Mouse (Mus musculus): ENCODE measurements around the gene Gns. TPM values are rescaled to one million over a fixed set of nuclear protein-coding genes. Genes with fewer than 3 reads are reported as not detected.

Gene Gns
- polyA plus RNA-seq, 1 experiment from 2014 or later, result 36.9 TPM

DNA sequence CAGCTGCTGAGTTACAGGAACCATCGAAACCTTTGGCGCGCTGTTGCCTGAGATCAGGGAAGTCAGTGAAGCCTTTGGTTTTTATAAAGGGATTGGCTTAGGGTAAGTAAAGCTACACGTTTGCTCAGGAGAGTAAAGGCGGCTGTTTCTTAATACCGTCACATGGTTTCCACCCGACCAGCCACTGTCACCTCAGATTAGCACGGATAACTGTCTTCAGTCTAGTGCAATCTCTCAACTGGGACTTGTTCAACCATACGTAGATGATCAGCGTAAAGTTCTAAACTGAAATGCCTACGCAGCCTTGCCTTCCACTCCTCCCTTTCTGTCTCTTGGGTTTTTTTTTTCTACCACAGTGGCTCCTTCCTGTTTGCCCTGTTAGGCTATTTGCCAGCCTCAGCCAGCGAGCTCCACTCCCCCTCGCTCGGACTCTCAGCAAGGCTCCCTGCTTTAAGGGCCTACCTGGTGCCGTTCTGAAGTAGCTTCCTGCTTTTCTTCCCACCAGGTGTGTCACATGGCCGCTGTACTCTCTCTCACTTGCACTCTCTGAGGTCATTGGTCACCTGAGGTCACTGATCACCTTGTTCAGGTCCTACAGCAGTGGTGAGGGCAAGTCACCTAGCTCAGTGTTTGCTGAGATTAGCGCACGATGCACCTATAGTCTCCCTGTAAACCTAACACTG, 4.0 kb downstream of the Gns start:
- H3K27me3 ChIP-seq, result no peaks in the 10 kb centered on the region
- H3K9me3 ChIP-seq, result no peaks in the 10 kb centered on the region
- H3K9ac ChIP-seq (replicated peaks), result no peak overlapping the region
- ATAC-seq, result no peak
- no peak overlapping the region for H3K4me3 ChIP-seq (replicated peaks)
- WGBS, result 80% methylated on average over 18 of the region's 18 CpGs
- H3K36me3 ChIP-seq, result peaks cover 36% of the 10 kb centered on the region
- H3K4me2 ChIP-seq (replicated peaks), result no peak overlapping the region
- no peak overlapping the region for H3K27ac ChIP-seq
- H3K4me1 ChIP-seq (replicated peaks), result peaks cover 21% of the 10 kb centered on the region

DNA sequence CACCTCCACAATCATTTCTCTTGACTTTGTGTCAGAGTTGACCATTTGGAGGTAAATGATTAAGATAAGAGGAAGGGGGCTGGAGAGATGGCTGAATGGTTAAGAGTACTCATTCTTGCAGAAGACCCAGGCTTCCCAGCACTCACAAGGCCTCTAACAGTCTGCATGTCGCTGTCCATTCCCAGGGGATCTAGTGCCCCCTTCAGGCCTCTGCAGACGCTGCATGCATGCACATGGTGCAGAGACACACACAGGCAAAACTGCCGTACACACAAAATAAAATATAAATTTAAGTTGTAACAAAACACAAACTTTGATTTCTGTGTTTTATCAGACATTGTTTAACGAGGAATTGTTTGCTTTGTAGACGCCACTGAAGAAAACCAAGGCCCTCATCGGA, 5.9 kb downstream of the Gns start:
- no peaks in the 10 kb centered on the region for H3K9me3 ChIP-seq
- H3K4me1 ChIP-seq (replicated peaks), result peaks cover 11% of the 10 kb centered on the region
- ATAC-seq, result no peak
- no peak overlapping the region for H3K27ac ChIP-seq
- H3K4me3 ChIP-seq (replicated peaks), result no peak overlapping the region
- H3K9ac ChIP-seq (replicated peaks), result no peak overlapping the region
- peaks cover 55% of the 10 kb centered on the region for H3K36me3 ChIP-seq
- no peak overlapping the region for H3K4me2 ChIP-seq (replicated peaks)
- no peaks in the 10 kb centered on the region for H3K27me3 ChIP-seq
- 94% methylated on average over 6 of the region's 6 CpGs for WGBS

DNA sequence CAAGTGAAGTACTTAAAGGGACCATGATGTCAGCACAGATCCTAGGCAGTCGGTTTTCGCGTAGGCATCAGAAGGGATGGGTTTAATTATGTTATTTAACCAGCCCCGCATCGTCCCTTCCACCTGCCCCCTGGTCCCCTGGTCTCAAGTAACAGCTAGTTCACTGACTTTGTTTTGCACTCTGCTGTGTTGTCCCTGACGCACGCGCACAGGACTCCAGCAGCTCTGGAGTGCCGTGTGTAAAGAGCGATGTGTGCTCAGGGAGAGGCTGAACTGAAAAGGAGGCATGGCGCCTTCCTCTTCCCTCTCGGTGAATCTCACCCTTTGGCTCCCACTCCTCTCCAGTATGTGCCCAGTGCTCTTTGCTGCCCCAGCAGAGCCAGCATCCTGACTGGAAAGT, 9.1 kb downstream of the Gns start:
- WGBS, result 78% methylated on average over 12 of the region's 12 CpGs
- Histone ChIP-seq H3K4me1 (replicated peaks) (no peaks in the 10 kb centered on the region), H3K4me2 (replicated peaks) (no peak overlapping the region), H3K27ac (no peak overlapping the region), H3K9ac (replicated peaks) (no peak overlapping the region), H3K9me3 (no peaks in the 10 kb centered on the region), H3K4me3 (replicated peaks) (no peak overlapping the region), H3K36me3 (peaks cover 87% of the 10 kb centered on the region), H3K27me3 (no peaks in the 10 kb centered on the region)
- no peak for ATAC-seq

DNA sequence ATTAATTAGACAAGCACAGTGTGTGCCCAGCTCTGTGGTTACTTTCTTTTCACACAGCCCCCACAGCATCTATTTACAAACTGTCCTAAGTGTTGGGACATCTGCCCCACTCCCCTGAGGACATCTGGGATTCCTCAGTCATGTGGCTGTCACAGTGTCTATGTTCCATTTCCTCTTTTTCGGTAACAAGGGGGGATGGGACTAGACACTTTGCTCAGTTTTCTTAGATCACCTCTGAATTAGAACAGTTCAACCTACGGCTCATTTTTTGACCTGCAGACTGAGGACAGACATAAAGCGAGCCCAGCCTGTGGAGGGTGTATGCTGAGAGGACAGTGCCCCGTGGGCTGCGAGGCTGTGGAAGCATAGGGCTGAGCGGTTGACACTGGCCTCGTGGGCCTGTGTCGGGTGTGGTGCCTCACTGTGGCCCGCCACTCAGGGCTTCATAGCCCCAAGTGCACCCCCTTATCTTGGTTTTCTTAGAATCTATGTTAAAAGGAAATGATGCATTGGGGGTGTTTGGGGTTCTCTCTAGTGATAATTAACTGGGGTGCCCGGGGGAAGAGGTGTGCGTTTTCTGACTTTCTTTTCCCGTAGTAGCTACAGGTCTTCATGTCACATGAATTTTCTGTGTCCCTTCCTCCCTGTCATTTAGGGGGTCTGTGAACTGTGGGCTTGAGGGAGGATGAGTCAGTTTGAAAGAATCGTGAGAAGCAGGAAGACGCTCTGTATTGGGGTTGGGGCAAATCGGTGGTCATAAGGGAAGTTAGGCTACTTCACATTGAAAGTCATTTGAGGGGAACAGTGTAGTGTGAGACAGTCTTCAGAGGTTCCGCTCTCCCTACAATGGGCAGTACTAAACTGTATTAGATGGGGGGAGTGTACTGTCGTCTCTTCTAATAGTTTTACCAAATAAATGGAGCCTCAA, 10.1 kb downstream of the Gns start:
- Histone ChIP-seq H3K36me3 (peaks cover 89% of the 10 kb centered on the region), H3K4me3 (replicated peaks) (no peak overlapping the region), H3K4me1 (replicated peaks) (no peaks in the 10 kb centered on the region), H3K9me3 (no peaks in the 10 kb centered on the region), H3K4me2 (replicated peaks) (no peak overlapping the region), H3K27me3 (no peaks in the 10 kb centered on the region), H3K27ac (no peak overlapping the region), H3K9ac (replicated peaks) (no peak overlapping the region)
- ATAC-seq, result no peak
- WGBS, result 93% methylated on average over 17 of the region's 17 CpGs

DNA sequence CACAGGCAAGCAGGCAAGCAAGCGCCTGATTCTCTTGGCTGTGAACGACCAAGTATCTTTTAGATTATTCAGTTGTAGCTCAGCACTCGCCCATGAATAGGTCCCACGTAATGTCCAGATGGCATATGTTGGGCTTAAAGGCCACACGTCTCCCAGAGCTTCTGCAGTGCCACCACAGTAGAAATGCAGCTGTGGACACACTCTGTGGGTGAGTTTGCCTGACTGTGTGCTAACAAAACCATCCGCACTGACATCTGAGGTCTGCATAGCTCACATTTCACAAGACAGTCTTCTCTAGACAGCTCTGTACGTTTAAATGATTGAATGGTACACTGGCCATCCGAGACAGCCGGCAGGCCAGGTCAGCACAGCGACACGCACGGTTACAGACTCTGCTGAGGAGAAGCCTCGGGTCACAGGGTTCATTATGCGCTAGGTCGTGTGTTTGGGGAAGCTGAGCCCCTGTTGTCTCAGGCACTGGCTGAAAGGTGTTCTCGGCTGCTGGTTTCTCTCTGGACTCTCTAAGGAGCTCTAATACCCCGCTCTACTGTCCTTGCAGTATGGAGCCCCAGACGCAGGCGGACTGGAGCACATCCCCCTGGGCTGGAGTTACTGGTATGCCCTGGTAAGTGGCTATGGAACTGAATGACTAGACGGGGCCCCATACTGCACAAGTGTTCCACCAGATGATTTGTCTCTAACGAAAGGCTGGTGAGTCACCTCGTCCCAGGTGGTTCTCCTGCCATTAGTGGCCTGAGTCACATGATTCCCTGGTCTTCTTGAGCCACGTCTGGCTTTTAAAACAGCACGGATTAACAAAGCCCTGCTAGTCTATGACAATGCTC, 11.0 kb downstream of the Gns start:
- no peaks in the 10 kb centered on the region for H3K4me1 ChIP-seq (replicated peaks)
- H3K27me3 ChIP-seq, result no peaks in the 10 kb centered on the region
- no peak overlapping the region for H3K9ac ChIP-seq (replicated peaks)
- H3K4me3 ChIP-seq (replicated peaks), result no peak overlapping the region
- peaks cover 87% of the 10 kb centered on the region for H3K36me3 ChIP-seq
- no peak overlapping the region for H3K27ac ChIP-seq
- no peak for ATAC-seq
- no peak overlapping the region for H3K4me2 ChIP-seq (replicated peaks)
- WGBS, result 85% methylated on average over 24 of the region's 24 CpGs
- H3K9me3 ChIP-seq, result no peaks in the 10 kb centered on the region

DNA sequence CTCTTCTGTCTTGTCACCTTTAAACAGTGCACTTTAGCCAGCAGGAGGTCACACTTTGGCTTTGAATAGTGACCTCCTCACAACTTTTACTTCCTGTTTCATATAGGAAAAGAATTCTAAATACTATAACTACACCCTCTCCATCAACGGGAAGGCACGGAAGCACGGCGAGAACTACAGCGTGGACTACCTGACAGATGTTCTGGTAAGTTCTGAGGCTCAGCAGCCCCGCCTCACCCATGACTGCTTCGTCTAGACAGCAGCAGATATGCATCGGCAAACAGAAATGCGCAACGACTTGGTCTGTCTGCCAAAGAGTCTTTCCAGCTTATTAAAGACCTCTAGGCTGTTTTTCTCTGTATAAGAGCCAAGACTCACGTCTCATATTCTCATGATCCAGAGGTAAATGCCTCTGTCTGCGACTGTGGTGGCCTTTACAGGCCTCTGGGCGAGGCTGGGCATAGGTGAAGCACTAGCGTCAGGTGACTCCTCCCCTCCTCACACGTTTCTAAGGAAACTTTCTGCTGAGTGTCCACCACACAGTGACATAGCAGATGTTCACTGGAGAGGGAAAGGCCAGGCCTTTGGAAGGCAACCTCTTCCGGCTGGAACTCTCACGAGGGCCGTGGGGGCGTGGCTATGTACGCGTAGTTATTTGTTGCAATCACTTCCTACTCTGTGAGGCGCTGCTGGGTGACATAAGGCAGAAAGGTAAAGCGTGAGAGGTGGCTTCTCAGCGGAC, 11.8 kb downstream of the Gns start:
- Histone ChIP-seq H3K27me3 (no peaks in the 10 kb centered on the region), H3K4me2 (replicated peaks) (no peak overlapping the region)

GRCm38 (mm10) chr10:121379387-121379786, 14.5 kb downstream of the Gns start:
- Histone ChIP-seq H3K9me3 (no peaks in the 10 kb centered on the region), H3K9ac (replicated peaks) (no peak overlapping the region), H3K4me1 (replicated peaks) (no peaks in the 10 kb centered on the region), H3K27ac (no peak overlapping the region), H3K27me3 (no peaks in the 10 kb centered on the region), H3K36me3 (peaks cover 98% of the 10 kb centered on the region), H3K4me3 (replicated peaks) (no peak overlapping the region), H3K4me2 (replicated peaks) (no peak overlapping the region)
- ATAC-seq, result no peak
- 99% methylated on average over 3 of the region's 3 CpGs for WGBS

More for the DNA sequence above, 11.8 kb downstream of the Gns start:
- WGBS, result 95% methylated on average over 24 of the region's 24 CpGs
- ATAC-seq, result no peak
- Histone ChIP-seq H3K36me3 (peaks cover 91% of the 10 kb centered on the region), H3K27ac (no peak overlapping the region), H3K4me3 (replicated peaks) (no peak overlapping the region), H3K9ac (replicated peaks) (no peak overlapping the region), H3K9me3 (no peaks in the 10 kb centered on the region), H3K4me1 (replicated peaks) (no peaks in the 10 kb centered on the region)

DNA sequence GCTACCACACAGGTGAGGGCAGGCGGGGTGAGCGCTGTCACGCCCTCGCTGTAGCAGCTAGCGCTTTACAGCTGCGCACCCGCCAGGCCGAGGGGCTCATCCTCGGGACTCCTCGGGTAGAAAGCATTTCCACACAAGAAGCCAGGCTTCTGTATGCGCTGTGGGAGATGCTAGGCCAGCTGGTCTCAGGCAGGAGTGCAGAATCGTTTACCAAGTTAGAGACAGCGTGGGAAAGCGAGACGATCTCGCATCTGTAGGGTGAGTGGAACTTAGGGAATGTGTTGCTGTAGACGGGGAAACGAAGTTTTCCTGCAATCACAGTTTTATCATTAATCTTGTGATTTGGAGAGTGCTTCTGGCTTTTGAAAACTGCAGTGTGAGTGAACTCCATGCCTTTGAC, 16.4 kb downstream of the Gns start:
- no peak for ATAC-seq
- 94% methylated on average over 18 of the region's 18 CpGs for WGBS
- Histone ChIP-seq H3K4me2 (replicated peaks) (no peak overlapping the region), H3K27me3 (no peaks in the 10 kb centered on the region), H3K9me3 (no peaks in the 10 kb centered on the region), H3K4me3 (replicated peaks) (no peak overlapping the region), H3K27ac (no peak overlapping the region), H3K4me1 (replicated peaks) (no peaks in the 10 kb centered on the region; the same call in 1 of the 2 replicates), H3K36me3 (peaks cover 96% of the 10 kb centered on the region), H3K9ac (replicated peaks) (no peak overlapping the region)

- Histone ChIP-seq H3K4me1 (replicated peaks) (no peaks in the 10 kb centered on the region; the same call in 1 of the 2 replicates), H3K4me2 (replicated peaks) (no peak overlapping the region), H3K36me3 (peaks cover 88% of the 10 kb centered on the region), H3K27ac (no peak overlapping the region), H3K9me3 (no peaks in the 10 kb centered on the region), H3K9ac (replicated peaks) (no peak overlapping the region), H3K27me3 (no peaks in the 10 kb centered on the region), H3K4me3 (replicated peaks) (no peak overlapping the region)
- no peak for ATAC-seq
- WGBS, result 92% methylated on average over 13 of the region's 13 CpGs
Observed at GRCm38 (mm10) chr10:121384710-121385109, 19.8 kb downstream of the Gns start.

DNA sequence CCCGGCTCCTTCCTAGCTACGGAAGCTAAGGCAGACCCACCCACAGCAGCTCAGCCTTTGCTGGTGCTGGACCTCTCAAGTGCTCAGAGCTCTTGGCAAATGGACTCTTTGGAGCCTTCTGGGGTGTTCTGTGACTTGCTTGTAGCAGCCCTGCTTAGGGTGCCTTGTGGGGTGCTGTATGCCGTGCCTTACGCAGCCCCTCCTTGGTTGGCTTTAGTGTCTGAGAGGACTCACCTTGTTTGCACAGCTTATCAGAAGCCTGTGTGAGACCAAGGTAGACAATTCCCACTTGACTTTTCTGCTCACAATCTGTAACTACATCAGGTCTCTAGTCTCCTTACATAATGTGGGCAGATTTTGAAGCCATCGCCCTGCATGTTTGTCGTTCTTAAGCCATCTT, 20.8 kb downstream of the Gns start:
- ATAC-seq, result no peak
- Histone ChIP-seq H3K4me2 (replicated peaks) (no peak overlapping the region), H3K9me3 (no peaks in the 10 kb centered on the region), H3K4me1 (replicated peaks) (no peaks in the 10 kb centered on the region; the same call in 1 of the 2 replicates), H3K36me3 (peaks cover 89% of the 10 kb centered on the region), H3K27me3 (no peaks in the 10 kb centered on the region), H3K27ac (no peak overlapping the region), H3K4me3 (replicated peaks) (no peak overlapping the region), H3K9ac (replicated peaks) (no peak overlapping the region)
- WGBS, result 96% methylated on average over 6 of the region's 6 CpGs

DNA sequence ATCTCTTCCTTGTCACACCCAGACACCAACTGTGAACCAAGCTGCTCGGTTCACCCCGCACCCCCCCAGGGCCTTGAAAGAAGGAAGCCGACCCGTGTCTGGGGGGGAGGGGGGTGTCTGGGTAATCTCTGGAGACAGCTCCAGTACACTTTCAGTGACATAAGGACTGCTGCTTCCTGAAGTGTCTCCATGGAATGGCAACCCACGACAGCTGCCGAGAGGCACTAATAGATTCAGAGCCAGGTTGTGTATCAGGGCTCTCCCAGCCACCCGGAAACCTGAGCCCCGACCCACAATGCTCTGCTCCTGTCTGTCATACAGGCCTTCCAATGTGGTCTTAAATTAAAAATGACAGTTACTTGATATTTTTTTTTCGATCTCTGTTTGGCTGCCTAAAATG, 21.5 kb downstream of the Gns start:
- no peaks in the 10 kb centered on the region for H3K9me3 ChIP-seq
- H3K4me2 ChIP-seq (replicated peaks), result no peak overlapping the region
- no peaks in the 10 kb centered on the region; the same call in 1 of the 2 replicates for H3K4me1 ChIP-seq (replicated peaks)
- H3K9ac ChIP-seq (replicated peaks), result no peak overlapping the region
- 67% methylated on average over 9 of the region's 9 CpGs for WGBS
- H3K27me3 ChIP-seq, result no peaks in the 10 kb centered on the region
- ATAC-seq, result peak; percentile 24; the same call in 1 of the 2 replicates
- no peak overlapping the region for H3K27ac ChIP-seq
- H3K36me3 ChIP-seq, result peaks cover 89% of the 10 kb centered on the region
- H3K4me3 ChIP-seq (replicated peaks), result no peak overlapping the region

Data from midbrain, embryonic 13.5 days (tissue).